Mouse (Mus musculus): Measurements from ENCODE around the gene Spop. TPM values are rescaled to one million over a fixed set of nuclear protein-coding genes. Genes with fewer than 3 reads are reported as not detected.

Spop gene
- total and polyA plus RNA-seq, 2 experiments = 39.3 to 43.9 TPM

DNA sequence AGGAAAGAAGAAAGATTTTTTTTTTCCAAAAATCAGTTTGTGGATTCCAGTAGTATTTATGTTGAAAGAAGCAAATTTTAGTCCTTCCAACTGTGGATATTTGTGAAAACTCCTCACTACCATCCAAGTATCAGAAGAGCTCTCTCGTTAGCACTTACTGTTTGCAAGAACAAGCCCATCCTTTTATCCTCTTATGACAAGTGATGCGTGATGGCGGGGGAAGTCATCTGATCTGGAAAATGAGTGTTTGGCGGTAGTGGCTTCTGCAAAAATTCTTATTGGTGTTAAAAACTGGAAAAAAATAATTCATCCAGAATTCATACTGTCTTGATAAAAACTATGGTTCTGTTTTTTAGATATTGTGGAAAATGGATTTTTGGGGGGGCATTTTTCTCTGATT lies 78.4 kb downstream of the Spop start:
- Histone ChIP-seq H3K27me3 (ENCODE audit: control insufficient read depth, insufficient read depth, low read length) (no peaks in the 10 kb centered on the region), H3K9ac (ENCODE audit: low read depth, low read length) (no peak overlapping the region), H3K79me2 (ENCODE audit: control insufficient read depth, insufficient read depth, low read length) (no peaks in the 10 kb centered on the region), H3K4me3 (ENCODE audit: insufficient read depth, low read depth, low read length) (no peak overlapping the region), H3K4me1 (ENCODE audit: control insufficient read depth, insufficient read depth, low read length) (no peaks in the 10 kb centered on the region), H3K27ac (replicated peaks; ENCODE audit: insufficient read depth, low read depth, low read length) (no peak overlapping the region), H3K36me3 (ENCODE audit: control insufficient read depth, insufficient read depth, low read length) (peaks cover 52% of the 10 kb centered on the region)
- TF ChIP-seq POLR2A (IDR thresholded peaks at IDR 0.05; ENCODE audit: extremely low read depth, insufficient read depth, low read length) (no peak), CTCF (IDR thresholded peaks at IDR 0.05; ENCODE audit: low read depth, low read length) (no peak)
- no peak for DNase-seq (ENCODE audit: extremely low read depth, low read depth, low spot score)
- WGBS = 96% methylated on average over 4 of the region's 4 CpGs

- Histone ChIP-seq H3K4me3 (ENCODE audit: insufficient read depth, low read depth, low read length) (no peak overlapping the region), H3K27me3 (ENCODE audit: control insufficient read depth, insufficient read depth, low read length) (no peaks in the 10 kb centered on the region), H3K4me1 (ENCODE audit: control insufficient read depth, insufficient read depth, low read length) (no peaks in the 10 kb centered on the region), H3K79me2 (ENCODE audit: control insufficient read depth, insufficient read depth, low read length) (no peaks in the 10 kb centered on the region), H3K36me3 (ENCODE audit: control insufficient read depth, insufficient read depth, low read length) (peaks cover 49% of the 10 kb centered on the region), H3K27ac (replicated peaks; ENCODE audit: insufficient read depth, low read depth, low read length) (no peak overlapping the region), H3K9ac (ENCODE audit: low read depth, low read length) (no peak overlapping the region)
- 90% methylated on average over 4 of the region's 4 CpGs for WGBS
- TF ChIP-seq CTCF (IDR thresholded peaks at IDR 0.05; ENCODE audit: low read depth, low read length) (no peak), POLR2A (IDR thresholded peaks at IDR 0.05; ENCODE audit: extremely low read depth, insufficient read depth, low read length) (no peak)
- DNase-seq (ENCODE audit: extremely low read depth, low read depth, low spot score) = no peak
Measured at GRCm38 (mm10) chr11:95493010-95493409, 79.1 kb downstream of the Spop start.

GRCm38 (mm10) chr11:95493950-95494349 lies 80.1 kb downstream of the Spop start:
- no peak overlapping the region for H3K27ac ChIP-seq (replicated peaks; ENCODE audit: insufficient read depth, low read depth, low read length)
- no peak overlapping the region for H3K4me3 ChIP-seq (ENCODE audit: insufficient read depth, low read depth, low read length)
- H3K9ac ChIP-seq (ENCODE audit: low read depth, low read length) = no peak overlapping the region
- no peaks in the 10 kb centered on the region for H3K27me3 ChIP-seq (ENCODE audit: control insufficient read depth, insufficient read depth, low read length)
- peaks cover 43% of the 10 kb centered on the region for H3K36me3 ChIP-seq (ENCODE audit: control insufficient read depth, insufficient read depth, low read length)
- TF ChIP-seq CTCF (IDR thresholded peaks at IDR 0.05; ENCODE audit: low read depth, low read length) (no peak), POLR2A (IDR thresholded peaks at IDR 0.05; ENCODE audit: extremely low read depth, insufficient read depth, low read length) (no peak)
- 83% methylated on average over 9 of the region's 9 CpGs for WGBS
- no peaks in the 10 kb centered on the region for H3K79me2 ChIP-seq (ENCODE audit: control insufficient read depth, insufficient read depth, low read length)
- H3K4me1 ChIP-seq (ENCODE audit: control insufficient read depth, insufficient read depth, low read length) = no peaks in the 10 kb centered on the region
- DNase-seq (ENCODE audit: extremely low read depth, low read depth, low spot score) = no peak

GRCm38 (mm10) chr11:95494374-95494773 lies 80.5 kb downstream of the Spop start:
- Histone ChIP-seq H3K4me1 (ENCODE audit: control insufficient read depth, insufficient read depth, low read length) (no peaks in the 10 kb centered on the region), H3K36me3 (ENCODE audit: control insufficient read depth, insufficient read depth, low read length) (peaks cover 40% of the 10 kb centered on the region), H3K4me3 (ENCODE audit: insufficient read depth, low read depth, low read length) (no peak overlapping the region), H3K79me2 (ENCODE audit: control insufficient read depth, insufficient read depth, low read length) (no peaks in the 10 kb centered on the region), H3K9ac (ENCODE audit: low read depth, low read length) (no peak overlapping the region), H3K27me3 (ENCODE audit: control insufficient read depth, insufficient read depth, low read length) (no peaks in the 10 kb centered on the region), H3K27ac (replicated peaks; ENCODE audit: insufficient read depth, low read depth, low read length) (no peak overlapping the region)
- DNase-seq (ENCODE audit: extremely low read depth, low read depth, low spot score) = no peak
- WGBS = 90% methylated on average over 3 of the region's 3 CpGs
- TF ChIP-seq POLR2A (IDR thresholded peaks at IDR 0.05; ENCODE audit: extremely low read depth, insufficient read depth, low read length) = no peak
- no peak for TF ChIP-seq CTCF (IDR thresholded peaks at IDR 0.05; ENCODE audit: low read depth, low read length)

DNA sequence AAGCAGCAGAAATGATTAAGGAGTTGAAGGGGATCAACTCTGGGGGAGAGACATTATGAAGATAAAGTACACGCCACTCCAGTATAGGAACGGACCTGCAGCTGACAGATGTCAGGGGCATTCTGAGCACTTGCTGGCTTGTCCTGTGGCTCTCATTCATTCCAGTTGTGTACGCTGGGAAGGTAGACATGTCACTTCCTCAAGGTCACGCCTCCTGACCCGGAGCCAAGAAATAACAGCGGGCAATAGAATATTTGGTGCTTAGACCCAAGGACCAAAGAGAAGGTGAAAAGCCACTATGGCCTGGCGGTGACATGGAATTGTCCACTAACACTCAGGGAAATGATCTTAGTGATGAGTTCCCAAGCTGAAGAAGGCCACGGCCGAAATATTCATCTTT lies 82.0 kb downstream of the Spop start:
- peaks cover 29% of the 10 kb centered on the region for H3K36me3 ChIP-seq (ENCODE audit: control insufficient read depth, insufficient read depth, low read length)

DNA sequence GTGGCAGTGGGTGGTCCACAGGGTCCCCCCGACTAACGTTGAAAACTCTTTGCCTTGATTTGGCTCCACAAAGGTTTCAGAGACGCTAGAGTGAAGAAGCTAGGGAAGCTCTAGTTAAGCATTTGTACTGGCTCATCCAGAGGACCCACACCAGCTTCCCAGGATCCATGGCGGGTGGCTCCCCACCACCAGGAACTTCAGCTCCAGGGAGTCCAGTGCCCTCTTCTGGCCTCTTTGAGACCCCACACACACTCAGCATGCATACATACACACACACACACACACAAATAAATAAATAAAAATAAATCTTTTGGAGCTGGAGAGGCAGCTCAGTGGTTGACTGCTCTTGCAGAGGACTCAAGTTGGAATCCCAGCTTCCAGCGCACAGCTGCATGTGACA lies 84.0 kb downstream of the Spop start:
- 98% methylated on average over 5 of the region's 5 CpGs for WGBS

More for the DNA sequence above, 82.0 kb downstream of the Spop start:
- TF ChIP-seq CTCF (IDR thresholded peaks at IDR 0.05; ENCODE audit: low read depth, low read length) (no peak), POLR2A (IDR thresholded peaks at IDR 0.05; ENCODE audit: extremely low read depth, insufficient read depth, low read length) (no peak)
- Histone ChIP-seq H3K79me2 (ENCODE audit: control insufficient read depth, insufficient read depth, low read length) (no peaks in the 10 kb centered on the region), H3K9ac (ENCODE audit: low read depth, low read length) (no peak overlapping the region), H3K4me1 (ENCODE audit: control insufficient read depth, insufficient read depth, low read length) (no peaks in the 10 kb centered on the region), H3K4me3 (ENCODE audit: insufficient read depth, low read depth, low read length) (no peak overlapping the region), H3K27ac (replicated peaks; ENCODE audit: insufficient read depth, low read depth, low read length) (no peak overlapping the region), H3K27me3 (ENCODE audit: control insufficient read depth, insufficient read depth, low read length) (no peaks in the 10 kb centered on the region)
- 88% methylated on average over 9 of the region's 9 CpGs for WGBS
- no peak for DNase-seq (ENCODE audit: extremely low read depth, low read depth, low spot score)

More for the DNA sequence above, 84.0 kb downstream of the Spop start:
- no peak for DNase-seq (ENCODE audit: extremely low read depth, low read depth, low spot score)
- Histone ChIP-seq H3K36me3 (ENCODE audit: control insufficient read depth, insufficient read depth, low read length) (peaks cover 18% of the 10 kb centered on the region), H3K4me3 (ENCODE audit: insufficient read depth, low read depth, low read length) (no peak overlapping the region), H3K9ac (ENCODE audit: low read depth, low read length) (no peak overlapping the region), H3K4me1 (ENCODE audit: control insufficient read depth, insufficient read depth, low read length) (no peaks in the 10 kb centered on the region), H3K27ac (replicated peaks; ENCODE audit: insufficient read depth, low read depth, low read length) (no peak overlapping the region), H3K27me3 (ENCODE audit: control insufficient read depth, insufficient read depth, low read length) (no peaks in the 10 kb centered on the region), H3K79me2 (ENCODE audit: control insufficient read depth, insufficient read depth, low read length) (no peaks in the 10 kb centered on the region)
- TF ChIP-seq POLR2A (IDR thresholded peaks at IDR 0.05; ENCODE audit: extremely low read depth, insufficient read depth, low read length) = no peak
- no peak for TF ChIP-seq CTCF (IDR thresholded peaks at IDR 0.05; ENCODE audit: low read depth, low read length)

Measured in liver, adult 2 months (tissue).